Mouse (Mus musculus) gastrocnemius, adult 18-20 months (tissue): ENCODE measurements at regions not wholly inside any gene's neighbourhood (a gene's known extent, or its start where the extent isn't known, plus 50 kb on each side); places are given as distances from the start of the nearest gene placed in this dataset.

Source experiments
- DNase-seq: peaks from one replicate; pipeline ENCODE4 v3.0.0; 2021; ENCODE audit warnings: low spot score

DNA sequence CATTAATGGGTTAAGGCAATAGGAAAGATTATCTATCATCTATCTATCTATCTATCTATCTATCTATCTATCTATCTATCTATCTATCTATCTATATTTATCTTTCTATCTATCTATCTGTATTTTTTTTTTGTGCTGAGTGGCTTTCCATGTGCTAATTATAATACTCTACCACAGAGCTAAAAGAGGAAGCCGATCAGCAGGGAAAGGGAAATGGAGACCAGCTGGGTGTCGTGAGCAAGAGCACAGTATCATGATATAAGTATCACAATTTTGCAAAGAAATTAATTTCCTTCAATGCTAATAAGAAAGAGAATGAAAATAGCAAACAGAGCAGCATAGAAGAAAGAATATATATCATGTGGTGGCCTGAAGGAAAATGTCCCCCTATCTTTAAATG lies 69.6 kb downstream of the Cldn1 start:
- no peak for DNase-seq

GRCm38 (mm10) chr16:26291692-26292091 lies 79.9 kb downstream of the Cldn1 start:
- no peak for DNase-seq

DNA sequence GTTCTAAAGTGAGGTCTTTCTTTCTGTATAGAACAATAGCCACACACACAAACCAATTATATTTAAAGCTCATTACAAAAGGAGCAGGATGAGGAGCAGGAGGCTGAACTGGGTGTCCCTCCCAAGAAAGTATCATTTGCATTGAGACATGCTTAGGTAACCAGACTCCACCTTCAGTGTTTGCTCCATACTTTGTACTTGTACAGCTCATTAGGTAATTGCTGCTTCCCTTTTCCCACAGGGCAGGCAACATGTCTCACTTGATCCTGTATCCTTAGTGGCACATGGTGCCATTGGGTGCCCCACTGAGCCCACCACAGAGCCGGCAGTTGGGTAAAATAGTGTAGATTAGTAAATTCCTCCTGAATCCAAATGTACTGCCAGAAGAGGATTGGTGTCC lies 86.0 kb downstream of the Cldn1 start:
- DNase-seq: no peak

GRCm38 (mm10) chr16:26284713-26285112 lies 86.9 kb downstream of the Cldn1 start:
- DNase-seq: no peak

- no peak for DNase-seq
Measured at GRCm38 (mm10) chr16:26282418-26282817, 89.2 kb downstream of the Cldn1 start.

DNA sequence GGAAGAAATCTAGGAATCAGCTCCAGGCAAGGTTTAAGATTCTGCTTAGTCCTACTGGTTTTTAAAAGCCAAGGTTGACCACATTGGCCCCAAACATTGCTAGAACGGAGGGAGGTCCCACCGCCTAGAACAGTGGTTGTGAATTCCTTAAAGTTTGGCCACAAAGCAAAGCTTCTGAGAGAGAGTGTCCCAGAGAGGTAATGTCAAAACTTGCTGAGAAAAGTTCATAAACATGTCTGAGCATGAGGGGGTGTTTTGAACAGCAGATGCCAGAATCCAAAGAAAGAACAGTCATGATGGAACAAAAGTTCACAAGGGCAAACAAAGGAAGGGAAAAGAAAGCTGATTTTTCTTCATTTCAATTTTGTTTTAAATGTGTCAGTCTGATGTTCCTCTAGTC lies 90.1 kb downstream of the Cldn1 start:
- DNase-seq: no peak

DNA sequence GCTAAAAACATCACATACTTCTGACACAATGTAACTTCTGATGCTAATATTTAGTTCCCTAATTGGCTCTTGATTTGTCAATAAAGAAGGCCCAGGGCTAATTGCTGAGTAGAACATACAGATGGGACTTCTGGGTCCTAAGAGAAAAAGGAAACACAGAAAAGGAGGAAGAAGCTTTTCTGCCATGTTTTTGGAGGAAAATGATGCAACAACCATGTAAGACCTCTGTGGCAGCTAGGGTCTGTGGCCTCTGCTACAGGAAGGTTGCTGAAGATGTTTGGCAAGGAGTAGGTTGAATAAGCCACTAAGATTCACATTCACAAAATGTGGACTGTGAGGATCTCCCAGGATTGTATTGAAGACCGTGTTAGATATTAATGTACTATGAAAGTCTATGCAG lies 94.9 kb downstream of the Cldn1 start:
- no peak for DNase-seq

GRCm38 (mm10) chr16:26252824-26253223 lies 118.8 kb downstream of the Cldn1 start:
- DNase-seq: no peak

DNA sequence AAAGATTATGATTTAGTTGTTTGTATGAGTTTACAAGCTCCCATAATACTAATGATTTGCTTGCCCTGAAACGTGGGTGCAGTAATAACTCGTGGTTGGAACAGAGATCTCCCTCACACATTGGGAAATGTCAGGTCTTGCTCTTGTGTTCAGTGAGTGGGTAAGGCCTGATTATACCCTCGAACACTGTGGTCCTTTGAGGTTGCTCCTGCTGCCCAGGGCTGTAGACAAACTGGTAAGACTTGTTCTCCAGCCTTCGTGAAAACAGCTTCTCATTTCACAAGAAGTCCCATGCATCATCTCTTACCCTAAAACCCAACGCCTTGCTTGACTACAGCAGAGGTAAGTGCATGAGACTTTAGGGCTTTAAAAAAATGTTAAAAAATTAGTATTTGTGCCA lies 119.9 kb downstream of the Cldn1 start:
- no peak for DNase-seq

DNA sequence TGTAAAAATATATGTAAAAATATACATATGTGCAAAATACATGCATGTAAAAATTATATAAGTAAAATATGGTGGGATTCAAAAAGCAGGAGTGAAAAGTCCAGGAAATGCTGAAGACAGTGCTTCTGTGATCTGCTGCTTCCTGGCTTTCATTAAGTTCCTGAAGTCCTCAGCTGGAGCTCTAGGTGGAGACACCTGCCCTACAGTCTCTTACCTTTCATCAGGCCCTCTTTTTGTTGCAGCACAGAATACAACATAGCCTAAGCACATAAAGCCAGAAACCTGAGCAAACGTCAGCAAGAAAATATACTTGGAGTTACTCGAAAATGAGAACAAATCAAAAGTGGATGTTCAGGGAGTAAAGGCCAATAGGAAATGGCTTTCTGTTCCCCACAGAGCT lies 120.6 kb downstream of the Cldn1 start:
- DNase-seq: no peak

- no peak for DNase-seq
Measured at GRCm38 (mm10) chr16:26248939-26249338, 122.7 kb downstream of the Cldn1 start.

DNA sequence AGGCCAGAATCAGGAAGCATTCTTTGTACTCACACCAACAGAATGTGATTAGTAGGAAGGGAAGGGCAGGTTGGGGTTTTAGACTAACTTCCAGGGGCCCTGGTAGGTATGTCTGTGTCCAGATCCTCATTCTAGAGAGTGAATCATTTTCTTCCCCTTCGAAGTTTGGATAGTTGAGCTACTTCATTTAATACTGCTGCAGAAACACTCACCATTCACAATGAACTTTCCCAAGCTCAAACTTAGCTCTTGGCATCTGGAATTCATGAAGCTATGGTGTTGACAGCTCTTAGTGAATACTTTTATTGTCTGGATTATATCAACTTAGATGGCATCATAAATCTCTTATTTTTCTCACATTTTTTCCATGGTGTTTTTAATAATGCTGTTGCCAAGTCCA lies 123.7 kb downstream of the Cldn1 start:
- no peak for DNase-seq

DNA sequence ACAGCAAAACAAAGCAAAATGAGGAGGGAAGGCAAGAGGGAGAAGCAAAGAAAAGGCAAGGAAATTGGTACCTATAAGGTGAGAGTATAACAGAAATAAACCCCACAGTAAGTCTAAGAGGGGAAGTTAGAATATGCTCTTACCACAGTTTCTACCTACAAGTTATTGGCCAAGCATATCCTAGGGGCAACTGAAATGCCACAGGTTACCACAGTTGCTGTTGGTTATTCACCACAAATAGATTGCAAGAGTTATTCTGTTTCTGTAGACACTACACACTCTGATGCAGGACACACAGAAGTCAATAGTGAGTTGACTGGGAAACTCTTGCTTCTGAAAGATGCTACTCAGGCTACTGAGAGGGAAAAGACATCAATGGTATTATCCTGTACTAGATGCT lies 129.7 kb upstream of the P3h2 start:
- no peak for DNase-seq

DNA sequence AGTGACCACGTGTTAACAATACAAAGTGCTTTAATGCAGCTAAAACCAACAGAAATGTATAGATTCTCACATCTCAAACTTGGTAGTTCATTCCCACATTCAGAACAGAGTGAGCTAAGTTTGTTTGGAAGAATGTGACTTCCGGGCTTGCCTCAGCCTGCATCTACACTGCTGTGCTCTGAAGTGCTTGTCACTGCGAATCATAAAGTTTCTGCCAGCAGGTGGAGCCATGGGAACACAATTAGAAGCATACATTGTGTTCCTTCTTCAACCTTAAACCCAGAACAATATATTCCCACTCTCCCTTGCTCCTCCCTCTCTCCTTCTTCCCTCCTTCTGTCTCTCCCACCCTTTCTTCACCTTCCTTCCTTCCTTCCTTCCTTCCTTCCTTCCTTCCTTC lies 128.5 kb upstream of the P3h2 start:
- peak; percentile 65 for DNase-seq

GRCm38 (mm10) chr16:26231110-26231509 lies 125.5 kb upstream of the P3h2 start:
- no peak for DNase-seq

- no peak for DNase-seq
Measured at GRCm38 (mm10) chr16:26211418-26211817, 105.8 kb upstream of the P3h2 start.

DNA sequence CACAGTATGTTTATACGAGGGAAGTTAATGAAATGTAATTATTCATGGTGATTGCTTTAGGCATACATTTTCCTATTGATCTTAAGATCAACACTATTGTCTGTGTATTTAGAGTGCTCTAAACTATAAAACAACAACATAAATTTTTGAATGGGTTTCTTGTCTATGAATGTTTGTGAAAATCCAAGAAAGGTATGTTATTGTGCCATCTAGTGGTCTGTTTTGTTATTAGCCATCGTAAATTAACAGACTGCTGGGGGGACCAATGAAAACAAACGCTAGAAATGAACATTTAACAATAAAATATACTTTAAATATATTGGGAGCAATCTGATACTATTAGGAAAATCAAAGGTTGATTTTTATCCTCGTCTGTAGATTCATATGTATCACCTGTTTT lies 93.5 kb upstream of the P3h2 start:
- peak; percentile 17 for DNase-seq

DNA sequence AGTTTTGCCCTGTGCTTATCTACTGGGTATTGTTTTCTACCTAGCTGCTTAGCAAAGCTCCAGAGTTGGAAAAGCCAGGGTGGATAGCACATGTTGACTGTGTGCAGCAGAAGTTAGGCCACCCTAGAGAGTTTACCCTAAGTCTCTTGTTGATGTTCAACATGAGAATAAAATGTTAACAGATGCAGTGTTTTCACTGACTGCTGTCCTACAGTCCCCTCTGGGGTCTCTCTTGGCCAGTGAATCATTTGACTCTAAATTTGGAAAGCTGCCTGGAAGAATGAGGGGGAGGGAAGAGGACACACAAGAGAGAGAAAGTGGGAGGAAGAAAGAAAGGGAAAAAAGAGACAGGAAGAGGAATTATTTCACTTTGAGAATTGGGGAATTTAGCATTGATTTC lies 90.8 kb upstream of the P3h2 start:
- no peak for DNase-seq

DNA sequence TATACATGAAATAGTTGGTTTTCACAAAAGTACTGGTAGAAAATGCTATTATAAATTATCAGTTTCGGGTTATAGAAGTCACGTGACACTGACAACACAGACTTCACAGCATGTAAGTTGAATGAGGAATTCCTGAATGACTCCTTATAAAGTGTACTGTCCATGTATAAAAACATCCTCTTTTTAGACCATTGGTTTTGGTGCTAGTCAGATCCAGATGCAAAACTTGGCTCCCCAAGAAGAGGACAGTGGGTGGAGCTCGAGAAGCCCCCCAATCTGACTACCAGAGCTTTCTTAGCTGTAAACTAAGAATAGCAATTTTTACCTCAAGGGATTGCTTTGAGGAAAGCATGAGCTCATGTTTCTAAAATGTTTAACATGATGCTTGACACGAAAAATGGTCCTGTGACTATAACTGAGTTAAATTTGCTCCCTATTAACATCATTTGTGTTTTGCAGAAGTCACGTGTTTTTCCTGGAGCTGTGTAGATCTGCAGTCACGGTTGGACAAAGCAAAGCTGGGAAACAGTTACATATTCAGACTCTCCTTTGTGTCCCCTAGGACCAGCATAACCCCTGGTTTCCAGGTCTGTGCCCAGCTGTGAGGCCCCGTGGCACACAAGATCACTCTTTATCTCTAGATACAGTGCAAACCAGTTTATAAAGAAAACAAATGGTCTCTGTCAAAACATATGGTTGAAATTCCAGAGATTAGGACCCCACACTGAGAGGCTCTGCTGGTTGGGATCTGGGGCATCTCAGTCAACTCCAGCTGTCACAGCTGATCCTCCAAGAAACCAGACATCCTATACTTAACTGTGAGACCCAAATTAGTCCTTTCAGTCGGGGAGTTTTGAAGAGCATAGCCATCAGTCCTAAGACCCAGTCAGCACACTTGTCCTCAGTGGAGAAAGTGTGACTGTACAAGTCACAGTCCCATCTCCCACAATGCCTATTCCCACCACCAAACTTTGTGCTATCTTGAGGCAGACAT lies 80.0 kb upstream of the P3h2 start:
- no peak for DNase-seq

DNA sequence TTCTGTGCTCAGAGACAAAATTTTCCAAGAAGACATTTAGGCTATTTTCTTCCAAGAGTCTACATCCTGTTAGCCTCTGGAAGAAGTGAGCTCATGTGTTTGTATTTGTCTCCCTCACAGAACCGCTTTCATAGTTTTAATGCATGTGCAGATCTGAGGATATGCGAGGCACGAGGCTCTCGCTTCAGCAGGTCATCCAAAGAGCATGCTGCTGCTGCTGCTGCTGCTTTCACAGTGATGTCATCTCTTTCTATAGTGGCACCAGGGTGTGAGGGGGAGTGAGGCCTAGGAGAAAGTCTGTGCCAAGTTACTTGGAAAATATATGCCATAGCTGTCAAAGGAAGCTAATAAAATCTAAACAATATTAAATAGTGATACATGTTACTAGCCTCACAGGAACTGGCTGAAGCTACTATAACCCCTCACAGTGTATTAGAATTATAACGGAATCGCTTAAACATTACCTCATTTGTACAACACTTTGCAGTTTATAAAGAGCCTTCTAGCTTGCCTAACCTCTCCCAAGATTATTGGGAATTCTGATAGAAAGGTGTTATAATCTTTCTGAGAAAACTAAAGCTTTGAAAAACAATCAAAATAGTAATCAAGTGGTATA lies 79.2 kb upstream of the P3h2 start:
- DNase-seq: no peak

DNA sequence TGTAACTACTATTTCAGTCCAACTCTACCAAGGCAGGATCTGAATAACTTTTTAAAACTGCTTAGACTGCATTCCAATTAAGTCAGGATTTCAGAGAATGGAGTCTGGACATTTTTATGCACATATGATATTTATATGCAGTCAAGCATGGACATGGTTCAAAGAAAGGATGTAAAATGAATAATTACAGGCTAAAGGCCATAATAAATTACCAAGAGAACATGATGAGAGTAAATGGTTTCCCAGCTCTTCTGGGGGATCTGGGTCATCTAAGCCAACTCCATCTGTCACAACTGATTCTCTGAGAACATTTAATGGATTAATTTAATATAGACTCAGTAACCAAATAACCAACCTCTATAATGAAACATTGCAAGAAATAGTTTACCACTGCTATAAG lies 77.9 kb upstream of the P3h2 start:
- no peak for DNase-seq

- DNase-seq: no peak
Measured at GRCm38 (mm10) chr16:26181716-26182115, 76.1 kb upstream of the P3h2 start.

DNA sequence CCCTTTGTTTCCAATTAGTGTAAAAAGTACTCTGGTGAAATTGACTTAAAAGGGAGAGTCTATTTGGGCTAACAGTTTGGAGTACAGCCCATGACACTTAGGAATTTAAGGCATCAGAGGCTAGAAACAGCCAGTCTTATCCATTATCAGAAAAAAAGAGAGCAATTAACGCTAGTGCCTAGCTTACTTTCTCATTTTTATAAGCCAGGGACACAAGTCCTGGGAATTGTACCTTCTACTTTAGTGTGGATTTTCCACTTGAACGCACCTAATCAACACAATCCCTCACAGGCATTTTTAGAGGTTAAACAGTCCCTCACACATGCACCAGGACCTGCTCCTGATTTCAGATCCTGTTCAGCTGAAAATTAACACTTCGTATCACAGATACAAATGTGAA lies 65.9 kb upstream of the P3h2 start:
- no peak for DNase-seq
